Mouse (Mus musculus) olfactory bulb, adult 2 months (tissue): ENCODE measurements around the gene Sumf1.

Experiments used
- CTCF ChIP-seq: fragments of 200-500 bp; IDR thresholded peaks from 2 replicates; pipeline ENCODE4 v1.5.1; 2012; ENCODE audit warnings: low read depth, mild to moderate bottlenecking, low read length, moderate library complexity; ENCODE audit not compliant: insufficient read depth
- POLR2A ChIP-seq: fragments of 200-500 bp; IDR thresholded peaks from 2 replicates; pipeline ENCODE4 v1.6.1; 2012; ENCODE audit warnings: mild to moderate bottlenecking, low read depth, low read length, moderate library complexity; ENCODE audit not compliant: insufficient read depth

GRCm38 (mm10) chr6:108137031-108137430, 48.4 kb downstream of the Sumf1 start:
- TF ChIP-seq POLR2A (no peak), CTCF (no peak)
